Mouse (Mus musculus) CD4-positive, CD25-positive, alpha-beta regulatory T cell (primary cell): ENCODE measurements around the gene Psmc4. TPM values are rescaled to one million over a fixed set of nuclear protein-coding genes. Genes with fewer than 3 reads are reported as not detected.

Experiments used
- polyA plus RNA-seq: library from polyadenylated mRNA; unstranded; fragments of 100-300 nt; shearing (Covaris generic); gene quantifications from one replicate; pipeline ENCODE4 v1.2.1, GENCODE M21; 2017

Psmc4 gene
- polyA plus RNA-seq, result 208 TPM

GRCm38 (mm10) chr7:28049476-28050409 lies at the start of gene Psmc4:
Gene Psmc4, minus strand, starts transcription at chr7:28050101.

GRCm38 (mm10) chr7:28070531-28071298 lies 20.8 kb upstream of the Psmc4 start, which contains the start of gene Fcgbp:
Gene Fcgbp, plus strand, starts transcription at chr7:28071236.

GRCm38 (mm10) chr7:28013549-28014444 lies 36.1 kb downstream of the Psmc4 start, which contains the start of gene Zfp850:
Gene Zfp850, minus strand, starts transcription at chr7:28014115.

Other genes starting within 250 kb of the Psmc4 start
- 3.1 TPM for gene Zfp626, start 242.9 kb downstream of the Psmc4 start, polyA plus RNA-seq
- 9.7 TPM for gene Zfp59, start 211.5 kb downstream of the Psmc4 start, polyA plus RNA-seq
- gene Zfp607a, start 192.6 kb downstream of the Psmc4 start, polyA plus RNA-seq, result 10.6 TPM
- gene Zfp974, start 120.6 kb downstream of the Psmc4 start, polyA plus RNA-seq, result 9.2 TPM
- gene Zfp780b, start 70.9 kb downstream of the Psmc4 start, polyA plus RNA-seq, result 11.0 TPM
- 5.6 TPM for gene Zfp850, start 36.0 kb downstream of the Psmc4 start, polyA plus RNA-seq
- gene Fcgbp, start 21.1 kb upstream of the Psmc4 start, polyA plus RNA-seq, result 0.04 TPM
- not detected for gene 9530053A07Rik, start 79.4 kb upstream of the Psmc4 start, polyA plus RNA-seq
- gene Fbl, start 119.6 kb upstream of the Psmc4 start, polyA plus RNA-seq, result 174 TPM
- gene Dyrk1b, start 129.4 kb upstream of the Psmc4 start, polyA plus RNA-seq, result 14.0 TPM
- 15.0 TPM for gene Eid2, start 217.8 kb upstream of the Psmc4 start, polyA plus RNA-seq
- 6.3 TPM for gene Eid2b, start 227.6 kb upstream of the Psmc4 start, polyA plus RNA-seq
- gene Selenov, start 241.1 kb upstream of the Psmc4 start, polyA plus RNA-seq, result not detected